Mouse (Mus musculus): ENCODE data around the gene Mcf2l.

Mcf2l gene

DNA sequence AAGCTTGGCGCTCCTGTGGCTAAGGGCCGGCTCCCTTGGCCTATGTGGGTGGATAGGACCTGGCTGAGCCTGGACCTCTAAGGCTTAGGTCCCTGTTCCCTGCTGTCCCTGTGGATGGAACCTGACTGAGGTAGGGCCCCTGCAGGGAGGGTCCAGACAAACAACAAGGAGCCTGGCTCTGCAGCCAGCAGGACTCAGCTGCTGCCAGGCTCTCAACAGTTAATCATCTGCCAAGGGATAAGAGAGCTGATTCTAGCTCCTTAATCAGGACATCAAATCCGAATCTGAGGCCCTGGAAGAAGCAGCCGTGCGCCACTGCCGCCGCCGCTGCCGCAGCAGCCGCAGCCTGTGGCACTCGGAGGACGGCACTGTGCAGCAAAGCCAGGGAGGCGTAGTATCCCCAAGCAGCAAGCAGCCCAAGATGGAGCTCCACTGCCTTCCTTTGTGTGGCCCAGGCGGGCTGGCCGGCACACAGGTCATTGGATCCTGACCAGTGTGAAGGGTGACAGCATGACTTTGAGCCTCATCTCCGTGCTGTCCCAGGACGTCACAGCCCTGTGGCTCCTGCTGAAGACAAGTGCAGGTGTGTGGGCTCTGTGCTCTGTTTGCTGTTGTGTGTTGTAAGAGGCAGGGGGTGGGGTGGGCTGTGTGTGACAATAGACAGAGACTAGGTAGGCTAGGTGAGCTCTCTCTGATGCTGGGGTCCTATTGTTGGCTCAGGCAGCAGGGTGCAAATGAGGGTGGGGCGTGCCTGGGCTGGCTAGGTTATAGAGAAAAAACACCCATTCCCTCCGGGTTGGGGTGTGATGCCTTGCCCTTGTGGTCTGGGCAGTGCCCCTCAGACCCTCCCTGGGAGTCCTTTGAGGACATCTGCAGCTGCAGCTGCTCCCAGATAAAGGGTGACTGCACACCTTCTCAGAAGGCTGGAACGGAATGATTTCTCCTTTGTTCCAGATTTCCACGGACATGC is 74.3 kb downstream of the Mcf2l start:
- TF ChIP-seq GATA4 (IDR thresholded peaks at IDR 0.05; ENCODE audit: insufficient replicate concordance, low read length) = no peak

DNA sequence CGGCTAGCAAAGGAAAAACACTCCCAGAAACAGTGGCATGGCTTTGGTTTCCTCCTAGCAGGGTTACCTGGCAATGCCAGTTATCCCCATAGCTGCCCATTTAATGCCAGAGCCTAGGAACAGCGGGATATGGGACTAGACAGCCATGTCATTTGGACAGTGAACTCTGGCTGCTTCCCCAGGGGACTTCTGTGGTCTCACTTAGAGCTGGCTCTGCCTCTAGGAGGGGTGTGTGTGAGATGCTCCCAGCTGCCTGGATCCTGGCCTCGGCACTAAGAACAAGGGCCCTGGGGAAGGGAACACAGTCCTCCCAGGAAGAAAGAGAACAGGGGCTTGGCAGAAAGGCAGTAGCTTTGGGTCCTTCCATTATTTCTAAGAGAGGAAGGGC is 75.0 kb downstream of the Mcf2l start:
- TF ChIP-seq GATA4 (IDR thresholded peaks at IDR 0.05; ENCODE audit: insufficient replicate concordance, low read length) = no peak

DNA sequence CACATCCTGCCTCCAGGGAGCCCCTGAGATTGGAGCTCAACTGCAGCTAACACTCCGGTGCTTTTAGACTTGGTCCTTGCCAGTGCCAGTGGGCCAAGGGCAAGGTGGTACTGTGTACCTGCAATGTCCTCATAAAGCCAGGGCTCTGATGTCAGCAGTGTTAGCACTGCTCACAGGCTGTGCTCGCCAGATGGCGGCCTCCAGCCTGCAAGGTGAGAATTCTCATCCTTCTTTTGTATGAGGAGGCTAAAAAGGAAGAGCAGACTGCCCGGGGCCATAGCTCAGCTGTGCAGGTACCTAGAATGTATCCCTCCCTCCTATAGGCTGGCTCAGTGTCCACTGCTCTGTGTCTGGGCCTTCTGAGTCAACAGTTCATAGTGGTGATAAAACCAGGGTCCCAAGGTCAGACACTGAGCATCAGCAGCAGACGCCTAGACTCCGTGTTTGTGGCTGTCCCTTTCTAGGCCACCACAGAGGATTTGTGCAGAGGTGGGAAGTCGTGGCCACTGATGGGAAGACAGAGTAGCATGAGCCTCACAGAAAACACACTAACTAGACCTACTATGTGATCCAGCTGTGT is 77.5 kb downstream of the Mcf2l start:
- TF ChIP-seq GATA4 (IDR thresholded peaks at IDR 0.05; ENCODE audit: insufficient replicate concordance, low read length) = no peak

DNA sequence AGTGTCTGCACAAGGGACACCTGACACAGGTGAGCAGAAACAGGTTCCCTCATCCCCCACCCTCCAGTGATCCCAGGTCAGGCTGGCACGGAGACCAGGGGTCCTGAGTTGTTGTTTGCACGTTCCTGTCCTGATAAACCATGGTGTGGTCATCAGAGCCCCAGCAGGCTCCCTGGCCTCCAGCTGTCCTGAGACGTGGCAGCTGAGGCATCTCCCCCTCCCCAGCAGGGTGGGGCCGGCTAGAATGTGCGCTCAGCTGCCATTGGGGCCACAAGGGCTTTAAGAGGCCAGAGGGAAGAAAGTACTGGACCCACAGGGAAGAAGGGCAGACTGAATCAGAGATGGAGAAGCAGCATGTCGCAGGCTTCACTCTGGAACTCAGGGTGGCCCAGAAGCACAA is 79.1 kb downstream of the Mcf2l start:
- TF ChIP-seq GATA4 (IDR thresholded peaks at IDR 0.05; ENCODE audit: insufficient replicate concordance, low read length) = no peak

DNA sequence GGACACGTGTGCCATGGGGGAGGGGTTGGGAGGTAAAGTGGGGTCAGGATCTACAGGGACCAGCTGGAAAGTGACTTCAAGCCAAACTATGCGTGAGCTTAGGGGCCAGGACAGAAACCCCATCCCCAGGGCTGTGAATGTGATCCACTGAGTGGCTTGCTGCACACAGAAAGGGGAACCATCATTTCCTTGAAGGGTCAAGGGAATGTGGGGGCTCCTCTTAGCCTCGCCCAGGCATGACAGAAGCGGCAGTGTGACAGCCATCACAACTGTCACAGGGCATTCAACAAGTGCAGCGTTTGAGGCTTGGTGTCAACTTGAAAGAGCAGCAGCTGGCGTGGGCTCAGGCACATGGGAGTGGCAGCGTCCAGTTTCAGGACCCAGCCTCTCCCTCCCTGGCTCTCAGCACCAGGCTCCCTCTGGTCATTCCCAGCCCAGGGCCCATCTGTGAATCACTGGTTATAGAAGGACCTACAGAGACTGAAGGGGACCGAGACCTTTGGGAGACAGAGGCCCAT is 81.8 kb downstream of the Mcf2l start:
- TF ChIP-seq GATA4 (IDR thresholded peaks at IDR 0.05; ENCODE audit: insufficient replicate concordance, low read length) = no peak

DNA sequence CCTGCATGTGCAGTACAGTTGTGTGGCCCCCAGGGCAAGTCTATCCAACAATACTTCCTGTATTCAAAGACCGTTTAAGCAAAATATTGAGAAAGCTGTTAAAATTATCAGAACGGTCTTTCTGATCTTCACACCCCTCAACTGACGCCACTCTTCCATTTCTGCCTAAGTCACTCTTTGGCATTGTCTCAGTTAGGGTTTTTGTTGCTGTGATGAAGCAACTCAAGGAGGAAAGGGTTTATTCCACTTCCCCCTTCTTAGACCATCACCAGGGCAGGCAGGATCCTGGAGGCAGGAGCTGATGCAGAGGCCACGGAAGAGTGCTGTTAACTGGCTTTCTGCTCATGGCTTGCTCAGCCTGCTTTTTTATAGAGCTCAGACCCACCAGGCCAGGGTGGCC is 82.3 kb downstream of the Mcf2l start:
- no peak for TF ChIP-seq GATA4 (IDR thresholded peaks at IDR 0.05; ENCODE audit: insufficient replicate concordance, low read length)

DNA sequence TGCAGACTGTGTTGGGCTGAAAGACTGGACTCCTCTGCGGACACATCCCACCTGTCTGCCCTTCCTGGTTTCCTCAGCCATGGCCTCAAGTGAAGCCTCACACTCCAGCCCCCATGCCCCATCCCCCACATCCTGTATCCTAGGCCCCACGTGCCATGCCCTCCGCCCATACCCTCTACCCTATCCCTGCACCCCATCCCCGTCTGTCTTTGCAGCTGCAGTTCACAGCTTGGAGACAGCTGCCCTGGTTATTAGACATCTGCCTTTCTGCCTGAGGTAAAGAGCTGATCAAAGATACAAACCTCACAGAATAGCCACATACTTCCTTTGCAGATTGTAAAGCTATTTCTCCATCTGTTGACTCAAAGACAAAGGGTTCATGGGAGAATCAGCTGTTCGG is 83.3 kb downstream of the Mcf2l start:
- no peak for TF ChIP-seq GATA4 (IDR thresholded peaks at IDR 0.05; ENCODE audit: insufficient replicate concordance, low read length)

DNA sequence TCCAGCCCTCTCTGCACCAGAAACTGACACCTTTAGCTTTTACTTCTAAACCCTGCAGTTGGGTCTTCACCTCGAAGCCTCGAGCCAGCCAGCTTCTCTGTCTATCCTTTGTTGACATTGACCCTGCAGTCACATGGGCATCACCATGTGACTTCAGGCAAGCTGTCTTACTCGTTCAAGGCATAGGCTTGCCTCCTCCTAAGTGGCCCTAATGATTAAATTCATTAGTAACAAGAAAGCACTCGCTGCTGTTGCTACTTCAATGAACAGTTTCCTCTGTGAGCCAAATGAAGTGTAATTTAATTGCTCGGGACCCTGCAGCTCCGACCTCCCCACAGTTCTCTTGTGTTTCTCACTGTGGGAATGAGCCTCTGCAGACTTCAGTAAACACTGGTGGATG is 83.8 kb downstream of the Mcf2l start:
- no peak for TF ChIP-seq GATA4 (IDR thresholded peaks at IDR 0.05; ENCODE audit: insufficient replicate concordance, low read length)

DNA sequence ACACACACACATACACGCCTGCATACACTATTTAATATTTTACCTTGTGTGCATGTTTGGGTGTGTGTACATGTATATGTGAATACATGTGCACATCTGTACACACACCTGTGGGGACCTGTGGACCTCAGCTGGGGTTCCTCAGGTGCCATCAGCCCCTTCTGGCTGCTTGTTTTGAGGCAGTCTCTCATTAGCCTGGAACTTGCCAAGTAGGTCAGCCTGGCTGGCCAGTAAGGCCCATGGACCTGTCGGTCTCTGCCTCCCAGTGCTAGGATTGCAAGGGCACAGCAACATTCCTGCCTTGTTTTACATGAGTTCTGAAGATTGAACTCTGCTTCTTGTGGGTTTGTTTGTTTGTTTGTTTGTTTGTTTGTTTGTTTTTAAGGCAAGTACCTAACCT is 87.0 kb downstream of the Mcf2l start:
- TF ChIP-seq GATA4 (IDR thresholded peaks at IDR 0.05; ENCODE audit: insufficient replicate concordance, low read length) = no peak

DNA sequence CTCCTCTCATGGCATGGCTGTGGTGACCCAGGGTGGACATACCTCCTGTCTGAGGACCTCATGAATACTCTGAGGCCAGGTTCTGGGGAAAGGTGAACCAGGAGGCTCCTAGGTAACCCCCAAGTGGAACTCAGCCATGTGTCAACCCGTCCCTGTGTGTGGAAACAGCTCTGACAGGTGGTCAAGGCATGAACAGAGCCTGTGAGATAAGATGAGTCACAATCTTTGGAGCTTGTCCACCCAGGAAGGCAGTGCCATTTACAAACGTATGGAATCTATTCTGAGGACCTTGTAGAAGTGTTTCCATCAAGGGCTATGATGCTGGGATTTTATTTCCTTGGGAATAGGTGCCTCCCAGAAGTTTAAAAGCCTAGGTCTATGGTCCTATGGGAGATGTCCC is 87.6 kb downstream of the Mcf2l start:
- TF ChIP-seq GATA4 (IDR thresholded peaks at IDR 0.05; ENCODE audit: insufficient replicate concordance, low read length) = no peak

DNA sequence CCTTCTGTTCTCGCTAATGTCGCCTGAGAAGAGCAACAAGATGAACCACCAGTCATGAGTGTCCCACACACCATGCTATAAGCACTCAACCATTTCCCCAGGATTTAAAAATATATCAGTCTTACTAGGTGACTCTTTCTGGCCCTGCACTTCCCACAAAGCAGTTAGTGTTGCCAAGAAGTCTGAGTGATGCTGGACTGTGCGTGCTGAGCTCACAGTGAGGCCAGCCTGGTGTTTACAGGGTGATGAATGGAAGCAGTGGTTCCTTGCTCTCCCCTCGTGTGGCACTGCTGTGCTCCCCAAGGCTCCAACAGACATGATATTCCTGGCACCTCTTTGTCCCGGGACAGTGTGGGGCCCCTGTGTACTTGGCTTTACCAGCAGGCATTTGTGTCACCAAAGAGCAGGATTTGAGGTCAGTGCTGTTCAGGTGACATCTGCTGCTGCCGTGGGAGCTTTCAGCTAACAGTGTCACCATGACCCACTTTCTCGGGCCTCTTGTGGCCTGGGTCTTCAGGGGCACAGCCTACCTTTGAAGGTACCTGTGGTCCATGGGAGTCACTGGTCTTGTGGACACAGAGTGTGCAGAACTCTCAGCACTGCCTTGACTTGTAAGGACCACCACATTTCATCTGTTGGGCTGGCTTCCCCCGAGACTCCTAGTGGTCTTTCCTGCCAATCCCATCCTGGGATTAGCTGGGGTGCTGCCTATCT is 88.4 kb downstream of the Mcf2l start:
- no peak for TF ChIP-seq GATA4 (IDR thresholded peaks at IDR 0.05; ENCODE audit: insufficient replicate concordance, low read length)

DNA sequence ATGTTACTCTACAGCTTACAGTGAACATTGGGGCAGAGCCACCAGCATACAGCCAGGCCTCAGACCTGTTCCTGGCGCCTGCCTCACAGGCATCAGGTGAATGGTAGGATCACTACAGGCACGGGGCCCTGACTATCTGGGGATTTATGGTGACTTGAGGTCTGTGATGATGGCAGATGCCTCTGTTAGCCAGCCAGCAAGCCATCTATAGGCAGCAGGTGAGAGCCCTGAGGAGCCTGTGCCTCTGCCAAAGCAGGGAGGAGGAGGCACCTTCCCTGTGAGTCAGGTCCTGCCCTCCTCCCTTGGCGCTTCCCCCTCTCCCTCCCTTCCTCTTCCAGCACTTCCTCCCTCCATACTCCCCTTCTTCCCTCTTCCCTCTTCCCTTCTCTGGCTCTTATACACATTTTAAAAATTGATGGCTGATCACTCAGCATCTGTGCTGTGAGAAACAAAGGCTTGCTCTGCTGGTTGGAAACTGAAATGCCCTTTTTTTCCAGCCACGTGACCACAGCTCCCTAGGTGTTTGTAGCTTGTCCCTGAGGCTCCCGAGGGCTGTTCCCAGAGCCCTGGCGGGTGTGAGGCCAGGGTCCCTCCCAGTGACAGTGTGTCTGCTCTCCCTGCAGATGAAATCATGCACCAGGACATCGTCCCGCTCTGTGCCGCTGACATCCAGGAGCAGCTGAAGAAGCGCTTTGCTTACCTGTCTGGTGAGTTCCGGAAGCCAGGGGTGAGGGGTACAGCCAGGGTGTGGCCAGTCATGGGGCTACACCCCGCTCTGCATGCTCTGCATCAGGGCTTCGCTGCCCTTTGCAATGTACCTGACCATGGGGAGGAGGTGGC is 89.2 kb downstream of the Mcf2l start:
- no peak for TF ChIP-seq GATA4 (IDR thresholded peaks at IDR 0.05; ENCODE audit: insufficient replicate concordance, low read length)

DNA sequence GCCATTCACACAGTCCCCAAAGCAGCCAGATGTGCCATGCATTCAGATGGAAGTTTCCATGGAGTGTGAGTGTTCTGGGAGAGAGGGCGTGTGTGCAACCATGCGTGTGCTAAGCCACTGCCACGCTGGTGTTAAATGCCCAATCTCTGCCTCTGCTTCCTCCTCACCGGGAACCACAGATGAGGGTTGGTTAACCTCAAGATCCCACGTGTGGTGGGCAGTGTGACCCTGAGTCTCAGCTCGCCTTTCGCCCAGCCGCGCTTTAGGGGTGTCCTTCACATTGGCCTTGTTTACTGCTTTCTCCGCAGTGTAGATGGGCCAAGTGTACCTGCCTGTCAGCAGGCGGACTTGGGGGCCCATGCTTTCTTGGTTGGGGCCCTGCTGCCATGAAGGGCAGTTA is 102.7 kb downstream of the Mcf2l start:
- TF ChIP-seq GATA4 (IDR thresholded peaks at IDR 0.05; ENCODE audit: insufficient replicate concordance, low read length) = no peak

DNA sequence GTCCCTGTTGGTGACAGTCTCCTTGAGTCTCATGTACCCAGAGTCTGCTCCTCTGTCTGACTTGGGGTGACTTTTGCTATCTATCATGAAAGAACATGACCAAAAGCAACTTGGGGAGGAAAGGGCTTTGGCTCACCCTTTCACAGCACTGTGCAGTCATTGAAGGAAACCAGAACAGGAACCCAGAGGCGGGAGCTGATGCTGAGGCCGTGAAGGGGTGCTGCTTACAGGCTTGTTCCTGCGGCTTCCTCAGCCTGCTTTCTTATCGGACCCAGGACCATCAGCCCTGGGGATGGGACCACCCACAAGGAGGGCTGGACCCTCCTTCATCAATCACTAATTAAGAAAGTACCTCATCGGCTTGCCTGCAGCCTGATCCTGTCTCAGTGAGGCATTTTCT is 103.1 kb downstream of the Mcf2l start:
- TF ChIP-seq GATA4 (IDR thresholded peaks at IDR 0.05; ENCODE audit: insufficient replicate concordance, low read length) = no peak

DNA sequence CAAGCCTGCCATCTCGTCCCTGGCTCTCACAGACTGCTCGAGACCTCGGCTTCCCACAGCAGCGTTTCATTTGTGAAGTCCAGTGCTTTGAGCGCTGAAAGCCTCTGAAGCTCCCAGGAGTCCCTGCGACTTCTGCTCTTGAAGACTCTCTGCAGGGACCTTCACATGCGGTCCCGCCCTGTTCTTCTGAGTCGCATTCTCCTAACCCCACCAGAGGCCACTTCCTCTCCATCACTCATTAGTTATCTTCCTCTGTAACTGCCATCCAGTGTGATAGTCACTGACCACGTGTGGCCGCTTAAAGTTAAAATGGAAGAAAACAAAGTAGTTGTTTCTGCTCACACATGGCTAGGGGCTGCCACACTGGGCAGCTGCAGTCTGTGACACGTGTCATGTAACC is 103.7 kb downstream of the Mcf2l start:
- TF ChIP-seq GATA4 (IDR thresholded peaks at IDR 0.05; ENCODE audit: insufficient replicate concordance, low read length) = no peak
